Mouse (Mus musculus) liver, postnatal 0 days (tissue): ENCODE data around the gene Fem1a. TPM values are rescaled to one million over a fixed set of nuclear protein-coding genes. Genes with fewer than 3 reads are reported as not detected.
A peak's percentile ranks its signal among the peaks of the same experiment; 100 is the strongest.

Experiments
- ATAC-seq: fragments of 200-750 bp; cut with Nextera tagmentation; 2 replicates; pipeline ENCODE4 v1.8.0; 2017; ENCODE audit warnings: mild to moderate bottlenecking, moderate library complexity
- DNase-seq: peaks from one replicate; pipeline ENCODE4 v3.0.0-alpha.2; 2016
- H3K27ac ChIP-seq: fragments of 300-500 bp; sonication (generic); 2 replicates; pipeline ENCODE4 v1.5.1; 2014; ENCODE audit warnings: antibody characterized with exemption, moderate library complexity, mild to moderate bottlenecking, low read depth
- H3K27me3 ChIP-seq: fragments of 300-500 bp; sonication (generic); 2 replicates; pipeline ENCODE4 v1.6.1; 2014; ENCODE audit warnings: low read length, control low read depth, mixed read lengths; ENCODE audit not compliant: insufficient read depth
- H3K36me3 ChIP-seq: fragments of 300-500 bp; sonication (generic); replicated peaks from 2 replicates; pipeline ENCODE4 v1.6.1; 2014; ENCODE audit warnings: mild to moderate bottlenecking, control low read depth, low read length, moderate library complexity, mixed read lengths; ENCODE audit not compliant: insufficient read depth
- H3K4me1 ChIP-seq: fragments of 300-500 bp; sonication (generic); 2 replicates; pipeline ENCODE4 v1.6.1; 2014; ENCODE audit warnings: antibody characterized with exemption, mild to moderate bottlenecking, control low read depth; ENCODE audit not compliant: insufficient read depth
- H3K4me2 ChIP-seq: fragments of 300-500 bp; sonication (generic); 2 replicates; pipeline ENCODE4 v1.6.1; 2014; ENCODE audit warnings: low read depth, mild to moderate bottlenecking, low read length, moderate library complexity, mixed read lengths
- H3K4me3 ChIP-seq: fragments of 300-500 bp; sonication (generic); 2 replicates; pipeline ENCODE4 v1.5.1; 2014; ENCODE audit warnings: low read depth, low read length
- H3K9ac ChIP-seq: fragments of 300-500 bp; sonication (generic); replicated peaks from 2 replicates; pipeline ENCODE4 v1.6.1; 2014; ENCODE audit warnings: mild to moderate bottlenecking, moderate library complexity
- H3K9me3 ChIP-seq: fragments of 300-500 bp; sonication (generic); 2 replicates; pipeline ENCODE4 v1.6.1; 2016; ENCODE audit warnings: mild to moderate bottlenecking, control low read depth, low read length, mixed read lengths
- CTCF ChIP-seq: sonication (generic); IDR thresholded peaks from 2 replicates; pipeline ENCODE4 v1.5.1; 2016; ENCODE audit warnings: antibody characterized with exemption, low read depth
- EP300 ChIP-seq: IDR thresholded peaks from 2 replicates; pipeline ENCODE4 v1.6.1; 2016; ENCODE audit warnings: antibody characterized with exemption, low read depth, mild to moderate bottlenecking
- WGBS: fragments of 180-500 bp; shearing (Covaris S2); extraction: QIAGEN DNeasy Blood & Tissue Kit; methylation state at CpG from one replicate; pipeline ENCODE4 v1.1.7; 2014; ENCODE audit not compliant: insufficient replicate concordance; 5-methylcytosine and 5-hydroxymethylcytosine counted together
- microRNA counts: library from miRNA; unstranded; fragments of <30 nt; microRNA quantifications from one replicate; lab custom pipeline; 2015
- microRNA-seq: library from miRNA; unstranded; fragments of <30 nt; microRNA quantifications from one replicate; pipeline ENCODE4, GENCODE M21; 2016
- polyA plus RNA-seq: library from polyadenylated mRNA; unstranded; fragments of >200 nt; fragmentation: Nextera tagmentation; extraction: Ambion mirVana; gene quantifications from 2 replicates; pipeline ENCODE4 v1.2.1, GENCODE M21; 2015

Gene Fem1a
- polyA plus RNA-seq, 1 experiment from 2014 or later, result 5.2 TPM

- Histone ChIP-seq H3K4me2 (no peak overlapping the region), H3K9me3 (no peaks in the 10 kb centered on the region), H3K4me3 (no peak overlapping the region), H3K27me3 (no peaks in the 10 kb centered on the region), H3K9ac (no peak overlapping the region), H3K4me1 (peaks cover 27% of the 10 kb centered on the region), H3K36me3 (peaks cover 74% of the 10 kb centered on the region), H3K27ac (peak overlapping the region; percentile 50)
- ATAC-seq (peak; percentile 39), DNase-seq (no peak)
- WGBS, result 87% methylated on average over 15 of the region's 15 CpGs
- TF ChIP-seq EP300 (no peak), CTCF (no peak)
Observed at GRCm38 (mm10) chr17:56309191-56309945, 52.8 kb downstream of the Fem1a start.

MicroRNA genes within 50 kb of the gene (microRNA counts, 519-probe panel; counts per million panel counts)
- 1,782 counts per million, percentile 15 among the panel's probes with 10 or more counts for microRNA mmu-miR-7b (lab: Ali Mortazavi, UCI)

Small RNAs within 50 kb of the gene (microRNA-seq; reads per million reads assigned to microRNA genes)
- gene Mir7b, result 8.9 reads per million, percentile 16 among the genes with 10 or more reads in this experiment

Other genes with a start within 250 kb of the Fem1a start
- gene Sh3gl1, start 220.2 kb upstream of the Fem1a start, polyA plus RNA-seq, result 35.9 and 37.1 TPM in 2 replicates
- 4.9 and 6.5 TPM in 2 replicates for gene Chaf1a, start 216.4 kb upstream of the Fem1a start, polyA plus RNA-seq
- 19.1 and 20.5 TPM in 2 replicates for gene Ubxn6, start 181.8 kb upstream of the Fem1a start, polyA plus RNA-seq
- 24.8 and 27.7 TPM in 2 replicates for gene Hdgfl2, start 177.2 kb upstream of the Fem1a start, polyA plus RNA-seq
- gene Plin4, start 147.0 kb upstream of the Fem1a start, polyA plus RNA-seq, result 0.12 and 0.24 TPM in 2 replicates
- 57.3 and 58.4 TPM in 2 replicates for gene Plin5, start 139.2 kb upstream of the Fem1a start, polyA plus RNA-seq
- 256 and 269 TPM in 2 replicates for gene Lrg1, start 134.8 kb upstream of the Fem1a start, polyA plus RNA-seq
- 0.56 and 0.62 TPM in 2 replicates for gene Sema6b, start 116.5 kb upstream of the Fem1a start, polyA plus RNA-seq
- 2.8 and 3.3 TPM in 2 replicates for gene Tnfaip8l1, start 94.3 kb upstream of the Fem1a start, polyA plus RNA-seq
- 45.8 and 49.8 TPM in 2 replicates for gene Mydgf, start 72.9 kb upstream of the Fem1a start, polyA plus RNA-seq
- gene Dpp9, start 37.9 kb upstream of the Fem1a start, polyA plus RNA-seq, result 10.2 and 12.1 TPM in 2 replicates
- 2.6 and 3.1 TPM in 2 replicates for gene Ticam1, start 20.0 kb downstream of the Fem1a start, polyA plus RNA-seq
- gene Plin3, start 36.1 kb downstream of the Fem1a start, polyA plus RNA-seq, result 25.8 and 26.8 TPM in 2 replicates
- gene Arrdc5, start 43.5 kb downstream of the Fem1a start, polyA plus RNA-seq, result not detected in 2 replicates
- gene Uhrf1, start 46.5 kb downstream of the Fem1a start, polyA plus RNA-seq, result 37.8 and 43.5 TPM in 2 replicates
- 5.0 and 5.8 TPM in 2 replicates for gene Kdm4b, start 69.3 kb downstream of the Fem1a start, polyA plus RNA-seq
- gene Ptprs, start 219.7 kb downstream of the Fem1a start, polyA plus RNA-seq, result 3.4 TPM in 2 replicates